Mouse (Mus musculus): ENCODE results near the gene 1700016H13Rik.
A peak's percentile ranks its signal among the peaks of the same experiment; 100 is the strongest.

1700016H13Rik gene

GRCm38 (mm10) chr5:103655346-103656118 is at the start of gene 1700016H13Rik:
1700016H13Rik (minus strand) TSS chr5:103656010.
- peak; percentile 43 to 49 for DNase-seq

GRCm38 (mm10) chr5:103705331-103705730 is 49.5 kb upstream of the 1700016H13Rik start:
- no peak for DNase-seq

GRCm38 (mm10) chr5:103702527-103702926 is 46.7 kb upstream of the 1700016H13Rik start:
- no peak for DNase-seq

GRCm38 (mm10) chr5:103701466-103701865 is 45.7 kb upstream of the 1700016H13Rik start:
- no peak for DNase-seq

- DNase-seq = no peak
Measured at GRCm38 (mm10) chr5:103700661-103701060, 44.9 kb upstream of the 1700016H13Rik start.

GRCm38 (mm10) chr5:103699537-103699936 is 43.7 kb upstream of the 1700016H13Rik start:
- no peak for DNase-seq

GRCm38 (mm10) chr5:103698577-103698976 is 42.8 kb upstream of the 1700016H13Rik start:
- DNase-seq = no peak

- DNase-seq = no peak
Measured at GRCm38 (mm10) chr5:103697875-103698491, 42.2 kb upstream of the 1700016H13Rik start.

- no peak for DNase-seq
Measured at GRCm38 (mm10) chr5:103694094-103694493, 38.3 kb upstream of the 1700016H13Rik start.

GRCm38 (mm10) chr5:103693041-103693641 is 37.3 kb upstream of the 1700016H13Rik start:
- DNase-seq = peak in 1 of 2 experiments; percentile 16

GRCm38 (mm10) chr5:103692531-103693040 is 36.8 kb upstream of the 1700016H13Rik start:
- DNase-seq = peak in 1 of 2 experiments; percentile 3

- peak; percentile 53 to 68 for DNase-seq
Measured at GRCm38 (mm10) chr5:103691624-103692530, 36.1 kb upstream of the 1700016H13Rik start, which contains the start of gene Aff1. Aff1 (plus strand) TSS chr5:103692374.

GRCm38 (mm10) chr5:103691171-103691570 is 35.4 kb upstream of the 1700016H13Rik start:
- DNase-seq = no peak

GRCm38 (mm10) chr5:103690190-103690589 is 34.4 kb upstream of the 1700016H13Rik start:
- DNase-seq = no peak

- DNase-seq = no peak
Measured at GRCm38 (mm10) chr5:103689645-103690044, 33.8 kb upstream of the 1700016H13Rik start.

GRCm38 (mm10) chr5:103681824-103682223 is 26.0 kb upstream of the 1700016H13Rik start:
- no peak for DNase-seq

GRCm38 (mm10) chr5:103680381-103680780 is 24.6 kb upstream of the 1700016H13Rik start:
- DNase-seq = peak; percentile 73 to 74

GRCm38 (mm10) chr5:103678974-103679373 is 23.2 kb upstream of the 1700016H13Rik start:
- DNase-seq = no peak

GRCm38 (mm10) chr5:103677894-103678293 is 22.1 kb upstream of the 1700016H13Rik start:
- DNase-seq = no peak

- no peak for DNase-seq
Measured at GRCm38 (mm10) chr5:103676289-103676881, 20.6 kb upstream of the 1700016H13Rik start.

GRCm38 (mm10) chr5:103674482-103674881 is 18.7 kb upstream of the 1700016H13Rik start:
- DNase-seq = no peak

- DNase-seq = no peak
Measured at GRCm38 (mm10) chr5:103673611-103674010, 17.8 kb upstream of the 1700016H13Rik start.

All from cerebellum, adult 18-20 months (tissue).